Mouse (Mus musculus) testis, adult 2 months (tissue): Measurements from ENCODE around the gene Hlx.

Source experiments
- CTCF ChIP-seq: fragments of 200-500 bp; IDR thresholded peaks from 2 replicates; pipeline ENCODE4 v1.5.1; 2012; ENCODE audit warnings: low read depth, mild to moderate bottlenecking, inconsistent platforms, low read length, moderate library complexity; ENCODE audit not compliant: control insufficient read depth, insufficient read depth, insufficient replicate concordance
- POLR2A ChIP-seq: fragments of 200-500 bp; IDR thresholded peaks from 2 replicates; pipeline ENCODE4 v1.6.1; 2012; ENCODE audit warnings: low read depth, mild to moderate bottlenecking, inconsistent platforms, low read length, moderate library complexity; ENCODE audit not compliant: control insufficient read depth

GRCm38 (mm10) chr1:184763866-184764265 lies 31.4 kb upstream of the Hlx start:
- no peak for TF ChIP-seq CTCF
- TF ChIP-seq POLR2A: no peak
